Mouse (Mus musculus) kidney, adult 18-20 months (tissue): ENCODE data around the gene Exosc2.
"Not testable (repeated sequence)": the region's sequence is repeated elsewhere in the genome, so short reads cannot be mapped to it uniquely, and the experiment has no call there.

Source experiments
- DNase-seq: peaks from one replicate; pipeline ENCODE4 v3.0.0; 2021

Exosc2 gene

DNA sequence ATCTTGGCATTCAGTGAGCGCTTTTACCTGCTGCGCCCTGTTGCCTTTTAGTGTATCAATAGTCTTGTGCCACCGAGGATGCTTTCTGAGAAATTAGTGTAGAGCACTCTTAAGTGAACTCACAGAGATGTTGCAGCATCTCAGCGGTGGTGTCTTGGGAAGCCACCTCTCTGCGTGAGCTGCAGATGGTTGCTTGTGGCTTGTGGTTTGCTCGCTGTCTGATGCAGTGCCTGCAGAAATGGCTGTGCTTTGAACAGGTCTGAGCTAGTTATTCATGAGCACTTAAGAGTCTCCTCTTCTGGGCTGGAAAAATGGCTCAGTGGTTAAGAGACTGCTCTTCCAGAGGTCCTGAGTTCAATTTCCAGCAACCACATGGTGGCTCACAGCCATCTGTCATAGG lies 8.1 kb downstream of the Exosc2 start:
- DNase-seq = no peak

DNA sequence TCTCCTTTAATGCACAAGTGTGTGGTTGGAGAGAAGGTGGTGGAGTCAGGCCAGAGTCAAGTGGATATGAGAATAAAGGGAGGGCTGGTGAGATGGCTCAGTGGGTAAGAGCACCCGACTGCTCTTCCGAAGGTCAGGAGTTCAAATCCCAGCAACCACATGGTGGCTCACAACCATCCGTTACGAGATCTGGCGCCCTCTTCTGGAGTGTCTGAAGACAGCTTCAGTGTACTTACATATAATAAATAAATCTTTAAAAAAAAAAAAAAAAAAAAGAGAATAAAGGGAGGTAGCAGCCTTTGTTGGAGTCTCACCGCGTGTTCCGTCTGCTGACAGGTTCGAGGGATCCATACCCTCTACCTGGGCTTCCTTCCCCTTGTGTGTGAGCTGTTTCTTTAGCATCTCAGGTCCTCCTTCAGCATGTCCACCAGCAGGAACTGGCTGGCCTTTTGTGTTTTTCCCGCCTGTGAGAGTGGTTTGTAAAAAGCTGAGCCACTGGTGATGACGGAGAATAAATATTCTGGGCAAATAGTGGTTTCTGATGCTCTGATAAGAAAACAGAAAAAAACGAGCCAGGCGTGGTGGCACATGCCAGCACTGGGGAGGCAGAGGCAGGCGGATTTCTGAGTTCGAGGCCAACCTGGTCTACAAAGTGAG lies 10.7 kb downstream of the Exosc2 start:
- DNase-seq = not testable (repeated sequence)

DNA sequence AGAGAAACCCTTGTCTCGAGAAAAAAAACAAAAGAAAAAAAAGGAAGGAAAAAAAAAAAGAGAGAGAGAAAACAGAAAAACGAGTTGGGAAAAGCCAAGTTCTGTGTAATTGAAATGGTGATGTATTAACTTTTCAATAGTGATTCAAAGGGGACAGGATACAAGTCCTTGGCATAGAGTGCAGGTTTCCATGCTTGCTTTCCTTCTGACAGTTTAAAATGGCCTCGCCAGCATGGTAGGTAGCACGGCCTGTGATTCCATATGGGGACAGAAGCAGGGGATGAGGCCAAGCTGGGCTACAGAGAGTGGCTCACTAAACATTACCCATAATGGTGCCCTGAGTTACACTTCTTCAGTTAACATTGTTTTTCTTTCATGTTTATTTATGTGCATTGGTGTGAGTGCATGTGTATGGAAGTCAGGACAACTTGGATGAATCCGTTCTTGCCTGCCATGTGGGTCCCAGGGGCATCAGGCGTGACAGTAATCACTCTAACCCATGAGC lies 11.3 kb downstream of the Exosc2 start:
- no peak for DNase-seq

DNA sequence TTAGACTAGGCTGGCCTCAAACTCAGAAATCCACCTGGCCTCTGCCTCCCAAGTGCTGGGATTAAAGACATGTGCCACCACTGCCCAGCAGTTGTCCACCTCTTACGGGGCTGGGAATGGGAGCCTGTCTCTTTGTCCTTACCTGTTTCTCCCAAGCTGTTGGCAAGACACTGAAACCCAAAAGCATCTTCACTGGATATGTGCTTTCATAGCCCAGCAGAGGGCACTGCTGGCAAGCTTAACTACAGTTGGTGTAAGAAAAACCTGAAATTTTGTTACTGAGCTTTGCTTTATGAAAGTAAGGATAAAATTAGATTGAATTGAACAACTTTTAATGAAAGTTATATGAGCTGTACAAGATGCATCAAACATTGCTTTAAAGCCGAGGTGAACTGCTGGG lies 13.2 kb downstream of the Exosc2 start:
- DNase-seq = peak; percentile 72

DNA sequence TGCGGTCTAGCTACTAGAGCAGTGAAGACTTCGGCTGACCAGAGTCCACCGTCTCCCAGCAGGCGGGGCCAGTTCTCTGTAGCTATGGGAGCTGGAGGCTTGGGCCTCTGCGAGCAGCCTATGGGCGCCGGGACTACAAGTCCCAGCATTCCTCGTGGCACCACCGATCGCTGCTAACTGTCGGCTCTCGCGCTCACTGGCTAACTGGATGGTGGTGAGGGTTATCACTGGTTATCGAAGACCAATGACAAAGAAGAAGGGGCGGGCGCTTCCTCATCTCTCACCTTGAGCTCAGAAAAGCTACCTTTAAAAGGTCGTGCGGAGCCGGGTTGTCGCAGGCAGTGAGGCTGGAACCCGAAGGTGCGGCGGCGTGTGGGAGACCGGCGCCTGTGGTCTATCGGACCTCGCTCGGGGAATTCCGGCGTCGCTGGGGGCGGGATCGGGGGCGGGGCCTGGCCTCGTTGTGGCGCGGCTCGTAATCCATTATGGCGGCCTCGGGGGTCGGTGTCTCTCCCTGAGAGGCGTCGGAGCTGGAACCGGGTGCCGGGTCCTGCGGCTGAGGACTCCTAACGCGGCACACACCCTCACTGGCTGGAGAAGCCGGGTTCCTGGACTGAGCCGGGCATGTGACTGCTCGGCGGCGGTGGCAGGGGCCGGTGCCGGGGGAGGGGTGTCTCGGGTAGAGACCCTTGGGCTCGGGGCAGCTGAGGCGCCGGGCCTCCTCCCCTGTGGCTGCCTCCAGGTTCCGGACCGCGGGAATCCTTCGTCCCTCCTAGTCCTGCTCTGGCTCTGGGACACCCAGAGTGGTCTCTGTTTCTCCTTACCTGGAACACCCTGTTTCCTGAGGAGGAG lies 17.8 kb downstream of the Exosc2 start, which contains the start of gene Abl1:
Gene Abl1, plus strand, starts transcription at position 303 of the 852 bp plus-strand sequence.
- DNase-seq = peak; percentile 94

DNA sequence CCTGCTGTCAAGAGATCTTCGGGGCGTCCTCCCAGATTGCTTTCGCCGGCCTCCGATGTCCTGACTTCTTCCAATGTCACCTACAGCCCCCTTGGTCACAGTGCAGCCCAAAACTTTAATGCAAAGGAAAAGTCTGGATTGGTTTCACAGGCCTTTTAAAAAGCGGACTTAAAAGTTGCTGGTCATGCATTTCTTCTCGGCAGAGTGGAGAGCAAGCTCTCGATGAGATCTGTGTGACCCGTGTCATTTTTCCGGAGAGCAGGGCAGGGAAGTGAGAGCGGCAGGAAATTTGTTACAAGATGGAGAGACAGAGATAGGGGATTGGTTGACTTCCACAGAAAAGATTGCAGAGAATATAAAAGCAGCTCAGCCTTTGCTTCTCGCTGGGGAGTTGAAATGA lies 18.5 kb downstream of the Exosc2 start:
- DNase-seq = peak; percentile 50

DNA sequence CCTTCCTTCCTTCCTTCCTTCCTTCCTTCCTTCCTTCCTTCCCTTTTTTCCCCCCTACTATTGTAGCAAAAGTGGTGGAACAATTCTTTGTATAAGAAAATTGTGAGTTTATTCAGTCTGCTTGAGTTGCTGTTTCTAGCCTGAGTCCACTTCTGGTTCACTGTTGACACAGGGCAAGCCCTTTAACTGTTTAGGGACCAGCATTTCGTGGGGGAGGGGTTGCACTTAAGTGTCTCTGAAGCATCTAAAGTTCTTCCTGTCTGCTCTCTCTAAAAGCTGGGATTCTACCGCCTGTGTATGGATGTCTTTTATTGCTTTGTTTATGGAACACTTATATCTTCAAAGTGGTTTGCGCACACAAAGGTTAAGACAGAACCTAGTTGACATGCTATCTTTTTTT lies 19.5 kb downstream of the Exosc2 start:
- DNase-seq = no peak

DNA sequence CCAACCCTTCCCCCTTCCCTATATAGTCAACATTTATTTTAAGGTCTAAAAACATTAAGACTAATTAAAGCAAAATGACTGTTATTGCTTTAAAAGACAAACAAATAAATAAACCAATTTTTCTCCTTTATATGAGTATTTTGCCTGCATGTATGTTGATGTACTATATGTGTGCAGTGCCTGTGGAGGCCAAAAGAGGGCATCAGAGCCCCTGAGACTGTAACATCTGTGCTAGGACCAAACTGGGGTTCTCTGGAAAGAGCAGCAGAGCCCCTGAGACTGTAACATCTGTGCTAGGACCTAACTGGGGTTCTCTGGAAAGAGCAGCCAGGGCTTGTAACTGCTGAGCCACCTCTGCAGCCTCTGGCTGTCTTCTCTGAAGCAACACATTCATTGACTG lies 27.7 kb downstream of the Exosc2 start:
- no peak for DNase-seq

DNA sequence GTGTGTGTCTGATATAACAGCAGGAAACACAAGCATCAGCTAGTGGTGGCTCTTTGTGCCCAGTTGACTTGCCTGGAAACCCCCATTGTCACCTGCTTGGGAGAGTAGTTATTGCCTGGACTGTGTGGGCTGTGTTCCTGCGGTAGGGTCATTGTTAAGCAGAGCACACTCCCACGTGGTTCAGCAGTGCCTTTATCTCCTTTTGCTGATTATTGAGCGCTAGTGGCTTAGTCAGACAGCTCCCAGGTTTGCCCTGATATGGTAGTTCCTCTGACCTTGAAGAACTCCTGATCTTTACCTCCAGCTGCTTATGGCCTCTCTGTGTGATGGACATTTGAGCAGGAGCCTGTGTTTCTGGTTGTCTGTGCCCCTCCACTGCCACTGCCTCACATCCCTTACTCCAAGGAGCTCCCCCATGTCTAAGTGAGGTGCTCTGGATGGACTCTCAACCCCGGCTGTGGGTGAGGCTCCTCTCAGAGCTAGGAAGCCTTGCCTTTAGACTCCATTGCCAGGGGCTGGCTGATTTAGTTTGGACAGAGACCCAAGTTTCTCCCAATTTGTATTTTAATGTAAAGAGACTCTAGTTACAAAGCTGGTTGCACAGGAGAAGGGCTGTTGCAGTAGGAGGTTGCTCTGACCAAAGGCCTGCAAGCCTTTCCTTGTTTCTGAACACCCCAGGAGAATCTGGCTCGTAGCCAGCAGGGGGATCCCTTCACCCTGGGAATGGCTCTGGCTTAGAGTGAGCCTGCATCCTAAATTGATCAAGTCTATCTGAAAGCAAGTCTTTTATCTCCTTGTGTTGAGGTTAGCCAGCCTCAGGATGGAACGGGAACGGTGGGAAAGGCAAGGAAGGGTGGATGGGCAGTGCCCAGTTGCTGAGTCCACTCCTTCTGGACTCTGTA lies 30.3 kb downstream of the Exosc2 start:
- peak; percentile 23 for DNase-seq

DNA sequence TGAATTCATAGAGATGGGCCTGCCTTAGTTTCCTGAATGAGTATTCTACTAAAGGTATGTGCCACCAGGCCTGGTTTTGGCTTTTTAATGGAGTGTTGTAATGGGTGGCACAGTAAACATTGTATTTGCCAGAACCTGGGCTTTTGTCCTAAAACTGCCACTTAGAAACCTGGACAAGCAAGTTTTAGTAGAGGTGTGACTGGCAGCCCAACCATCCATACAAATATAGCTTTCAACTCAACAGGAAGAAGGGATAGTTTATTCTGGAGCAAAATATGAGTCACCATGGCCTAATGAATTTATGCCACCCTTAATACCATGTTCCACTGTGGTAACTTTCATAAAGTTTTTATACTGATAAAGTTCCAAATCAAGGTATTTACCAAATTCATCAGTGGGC lies 32.7 kb downstream of the Exosc2 start:
- no peak for DNase-seq

DNA sequence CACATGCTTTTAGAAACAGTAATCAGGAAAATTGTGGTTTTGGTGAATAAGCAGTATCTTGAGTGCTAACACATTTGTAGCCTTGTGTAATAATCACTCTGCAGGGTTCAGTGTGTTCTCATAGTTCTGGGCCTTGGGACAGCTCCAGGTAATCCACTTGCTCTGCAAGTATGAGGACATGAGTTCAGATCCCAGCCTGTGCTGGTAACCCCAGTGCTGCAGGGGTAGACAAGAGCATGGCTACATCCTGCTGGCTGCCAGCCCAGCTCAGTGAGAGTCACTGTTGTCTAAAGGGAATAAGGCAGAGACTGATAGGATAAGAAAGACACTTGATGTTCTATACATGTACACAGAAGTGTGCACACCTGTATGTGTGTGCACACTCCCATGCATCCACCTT lies 35.4 kb downstream of the Exosc2 start:
- no peak for DNase-seq

DNA sequence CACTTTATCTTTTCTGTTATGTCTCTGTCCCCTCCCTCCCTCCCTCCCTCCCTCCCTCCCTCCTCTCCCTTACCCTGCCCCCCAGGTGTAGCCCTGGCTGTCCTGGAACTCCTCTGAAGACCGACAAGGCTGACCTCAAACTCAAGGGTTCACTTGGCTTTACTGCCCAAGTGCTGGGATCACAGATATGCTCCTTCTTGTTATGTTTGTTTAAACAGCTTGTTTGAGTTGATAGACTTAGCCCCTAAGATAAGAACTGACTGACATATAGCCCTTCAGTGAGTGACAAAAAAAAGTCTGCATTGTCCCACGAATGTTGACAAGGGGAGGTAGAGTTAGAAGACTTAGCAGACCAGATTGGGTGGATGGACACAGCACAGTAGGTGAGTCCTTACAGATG lies 36.0 kb downstream of the Exosc2 start:
- DNase-seq = no peak

DNA sequence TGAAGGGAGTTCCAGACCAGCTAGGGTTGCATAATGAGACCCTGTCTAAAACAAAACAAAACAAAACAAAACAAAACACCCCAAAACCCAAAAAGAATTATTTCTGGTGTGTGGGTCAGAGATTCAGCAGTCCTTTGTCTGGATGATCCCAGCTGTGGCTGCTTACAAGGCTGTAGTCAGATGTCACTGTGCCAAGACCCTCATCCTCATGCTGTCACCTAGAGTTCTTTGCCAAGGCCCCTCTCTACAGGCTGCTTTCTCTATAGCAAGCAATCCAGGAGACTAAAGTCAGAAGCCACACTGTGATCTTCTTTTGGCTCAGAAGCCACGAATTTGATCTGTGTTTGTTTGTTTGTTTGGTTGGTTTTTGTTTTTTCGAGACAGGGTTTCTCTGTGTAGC lies 42.2 kb downstream of the Exosc2 start:
- DNase-seq = no peak

DNA sequence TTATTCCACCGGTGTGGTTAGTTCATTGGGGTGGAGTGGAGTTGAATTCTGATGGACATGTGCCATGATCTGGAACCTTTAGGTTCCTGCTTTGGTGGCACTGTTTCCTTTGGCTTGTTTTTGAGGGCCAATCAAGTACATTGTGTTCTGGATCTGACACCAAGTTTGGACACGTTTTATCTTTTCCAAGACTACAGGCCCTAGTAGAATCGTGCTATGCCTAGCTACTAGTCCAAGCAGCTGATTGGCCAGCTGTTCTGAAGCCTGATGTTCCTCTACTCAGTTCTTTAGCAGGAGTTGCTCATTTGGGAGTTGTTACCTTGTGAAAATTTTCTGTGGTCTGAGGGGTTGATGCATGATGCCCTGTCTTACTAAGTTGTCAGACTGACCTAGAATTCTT lies 43.3 kb downstream of the Exosc2 start:
- DNase-seq = no peak

DNA sequence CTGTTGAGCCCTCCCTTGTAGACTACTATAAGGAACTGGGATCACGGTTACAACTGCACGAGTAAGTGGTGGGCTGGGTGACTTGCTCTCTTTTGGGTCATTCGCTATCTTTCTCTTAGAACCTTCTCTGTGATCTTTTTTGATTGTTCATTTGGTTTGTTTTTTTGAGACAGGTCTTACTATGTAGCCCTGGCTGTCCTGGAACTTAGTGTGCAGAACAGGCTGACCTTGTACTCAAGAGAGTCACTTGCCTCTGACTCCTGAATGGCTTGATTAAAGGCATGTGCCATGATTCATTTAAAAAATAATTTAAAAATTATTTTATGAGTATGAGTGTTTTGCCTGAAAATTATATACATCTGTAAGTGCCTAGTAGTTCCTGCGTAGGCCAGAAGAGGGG lies 44.3 kb downstream of the Exosc2 start:
- DNase-seq = no peak

DNA sequence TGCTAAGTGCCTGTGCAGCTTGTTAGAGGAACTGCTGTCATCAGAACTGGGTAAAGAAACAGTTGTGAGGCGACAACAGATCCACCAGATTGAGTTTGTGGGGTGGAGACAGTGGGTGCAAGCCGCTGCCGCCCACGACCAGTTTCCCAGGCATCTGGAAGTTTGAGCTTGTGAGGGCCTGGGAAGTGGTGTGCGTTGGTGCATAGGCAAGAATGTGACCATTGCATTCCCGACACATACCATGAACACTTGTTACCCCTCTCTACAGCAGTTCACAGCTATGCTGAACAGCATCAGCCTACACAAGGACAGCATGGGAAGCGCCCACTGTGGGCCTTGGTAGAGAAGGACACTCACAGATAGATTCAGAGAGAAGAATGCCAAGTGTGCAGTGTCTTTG lies 45.5 kb downstream of the Exosc2 start:
- no peak for DNase-seq

DNA sequence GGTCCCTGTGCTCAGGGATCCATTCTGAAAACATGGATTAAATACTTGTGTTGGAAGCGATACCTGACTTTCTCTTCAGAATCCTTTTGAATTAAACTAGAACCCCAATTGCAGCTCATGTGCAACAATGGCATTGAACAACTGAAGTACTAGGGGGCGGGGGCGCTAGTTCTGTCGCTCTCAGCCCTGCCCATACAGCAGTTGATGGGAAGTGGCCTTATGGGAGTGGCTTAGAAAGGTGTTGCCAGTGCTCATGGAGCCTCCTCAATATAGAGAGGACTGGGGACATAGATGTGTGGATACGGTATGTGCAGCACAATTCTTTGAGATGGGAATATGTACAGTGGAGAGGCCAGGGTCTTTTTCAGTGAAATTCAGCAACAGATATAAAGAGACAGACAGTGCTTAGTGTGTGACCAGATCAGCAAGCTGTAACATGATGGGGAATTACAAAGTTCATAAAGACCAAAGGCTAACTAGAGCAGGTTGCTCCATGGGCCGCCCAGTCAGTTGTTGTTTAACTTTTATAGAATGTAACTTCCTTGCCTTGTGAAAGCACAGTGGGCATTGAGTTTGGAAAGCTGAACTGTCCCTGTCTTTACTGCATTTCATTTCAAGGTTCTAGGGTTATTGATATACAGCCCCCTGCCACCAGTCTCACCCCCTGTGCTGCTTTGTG lies 48.8 kb downstream of the Exosc2 start:
- peak; percentile 54 for DNase-seq

DNA sequence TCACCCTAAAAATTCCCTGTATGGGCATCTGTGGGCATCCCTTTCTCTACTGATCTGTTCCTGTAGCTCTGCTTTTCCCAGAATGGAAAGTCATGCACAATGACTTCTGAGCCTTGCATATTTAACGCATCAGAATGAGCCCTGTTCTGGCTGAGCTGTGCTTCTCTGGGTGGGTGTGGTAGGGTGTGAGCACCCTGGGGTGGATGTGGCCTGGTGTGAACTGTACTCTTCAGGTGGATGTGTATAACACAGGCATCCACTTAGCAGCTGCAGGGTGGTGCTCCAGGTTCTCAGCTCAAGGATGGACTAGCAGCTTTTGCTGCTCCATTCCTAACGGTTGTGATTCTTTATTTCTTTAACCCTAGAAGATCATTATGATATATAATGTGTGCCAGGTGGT lies 49.4 kb downstream of the Exosc2 start:
- DNase-seq = no peak

DNA sequence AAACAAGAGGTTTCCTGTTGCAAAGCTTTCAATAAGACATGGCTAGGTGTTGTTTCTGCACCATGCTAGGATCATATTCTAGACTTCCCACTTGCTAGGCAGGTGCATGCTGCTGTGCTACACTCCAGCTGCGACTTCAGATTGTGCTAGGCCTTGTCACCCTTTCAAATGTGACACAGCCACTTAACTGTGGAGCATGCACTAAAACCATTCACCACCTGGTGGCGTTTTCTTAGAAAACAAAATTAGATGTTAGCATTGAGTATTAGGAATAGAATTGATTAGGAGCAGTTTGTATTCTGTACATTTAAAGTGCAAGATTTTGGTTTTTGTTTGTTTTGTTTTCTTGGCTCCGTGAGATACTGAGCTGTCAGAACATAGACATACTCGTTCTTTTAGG lies 50.3 kb downstream of the Exosc2 start:
- DNase-seq = no peak

DNA sequence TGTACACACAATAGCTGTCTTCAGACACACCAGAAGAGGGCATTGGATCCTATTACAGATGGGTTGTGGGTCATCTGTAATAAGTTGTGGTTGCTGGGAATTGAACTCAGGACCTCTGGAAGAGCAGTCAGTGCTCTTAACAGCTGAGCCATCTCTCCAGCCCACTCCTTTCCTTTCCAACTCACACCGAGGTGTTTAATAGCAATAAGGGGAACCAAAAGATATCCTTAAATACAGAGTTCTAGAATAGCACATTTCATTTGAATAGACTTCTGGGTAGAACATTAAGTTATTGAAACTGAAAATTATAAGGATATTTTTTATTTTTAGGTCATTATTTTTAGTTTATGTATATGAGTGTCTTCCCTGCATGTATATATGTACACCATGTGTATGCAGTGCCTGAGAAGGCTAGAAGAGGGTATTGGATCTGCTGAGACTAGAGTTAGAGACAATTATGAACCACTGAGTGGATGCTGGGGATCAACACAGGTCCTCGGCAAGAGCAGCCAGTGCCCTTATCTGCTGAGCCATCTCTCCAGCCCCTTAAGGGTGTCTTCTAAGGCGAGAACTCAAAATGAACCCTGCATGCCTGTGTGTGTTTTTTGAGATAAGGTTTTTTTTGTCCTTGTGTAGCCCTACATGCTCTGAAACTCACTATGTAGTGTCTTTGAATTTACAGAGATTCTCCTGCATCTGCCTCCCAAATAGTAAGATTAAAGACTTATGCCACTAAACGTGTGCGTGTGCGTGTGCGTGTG lies 54.4 kb downstream of the Exosc2 start:
- DNase-seq = no peak

DNA sequence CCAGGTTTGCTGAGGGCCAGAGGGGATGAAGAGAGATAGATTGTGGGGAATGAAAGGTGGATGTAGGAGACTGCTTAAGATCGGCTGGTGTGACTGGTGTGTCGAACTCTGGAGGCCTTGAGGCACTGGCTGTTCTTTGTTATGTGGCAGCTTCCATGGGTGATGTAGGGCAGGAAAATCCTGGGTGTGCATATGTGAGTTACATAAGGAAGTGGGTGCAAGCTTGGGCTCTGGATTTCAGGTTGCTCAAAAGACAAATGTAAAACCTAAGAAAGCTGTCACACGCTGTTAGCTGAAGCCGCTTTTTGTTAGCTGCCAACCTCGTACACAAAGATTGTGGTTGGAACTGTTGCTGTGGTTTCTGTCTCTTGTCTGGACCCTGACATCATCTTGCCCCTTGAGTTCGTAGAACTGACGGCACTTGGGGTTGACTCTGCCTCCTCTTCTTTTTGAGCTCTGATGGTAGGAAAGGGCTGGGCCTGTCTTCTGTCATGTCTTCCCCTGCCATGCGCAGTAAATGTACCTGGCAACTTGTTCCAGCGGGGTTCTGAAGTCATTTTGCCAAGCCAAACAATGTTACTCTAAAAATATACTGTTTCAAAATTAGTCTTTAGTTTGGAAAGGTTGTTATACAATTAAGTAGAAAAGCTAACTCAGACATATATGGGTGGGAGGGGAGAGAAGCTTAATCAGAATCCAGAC lies 57.2 kb downstream of the Exosc2 start:
- no peak for DNase-seq
